Mouse (Mus musculus) thymus, adult 18-20 months (tissue): ENCODE data around the gene Gm2888.
"Not testable (repeated sequence)": the region's sequence is repeated elsewhere in the genome, so short reads cannot be mapped to it uniquely, and the experiment has no call there.

Experiments
- DNase-seq, 2 experiments: peaks; one replicate each; pipeline ENCODE4 v3.0.0; 2022; ENCODE audit warnings: mixed read lengths in 2 of 2

Gm2888 gene

GRCm38 (mm10) chr14:3029702-3030101 lies at the start of gene Gm2888:
TSS of gene Gm2888 (plus strand) at chr14:3030002.
- not testable (repeated sequence) for DNase-seq

GRCm38 (mm10) chr14:3048727-3049512 lies 19.1 kb downstream of the Gm2888 start, which contains the start of gene Gm2897:
TSS of gene Gm2897 (plus strand) at chr14:3049285.
- not testable (repeated sequence) for DNase-seq

GRCm38 (mm10) chr14:3049513-3049800 lies 19.7 kb downstream of the Gm2888 start:
- not testable (repeated sequence) for DNase-seq

- DNase-seq, result not testable (repeated sequence)
These were observed 20.3 kb downstream of the Gm2888 start for GRCm38 (mm10) chr14:3050087-3050486.
